Mouse (Mus musculus) liver, embryonic 11.5 days (tissue): Measurements from ENCODE around the gene Zmym1. TPM values are rescaled to one million over a fixed set of nuclear protein-coding genes. Genes with fewer than 3 reads are reported as not detected.
A peak's percentile ranks its signal among the peaks of the same experiment; 100 is the strongest.
"Not testable (repeated sequence)": the region's sequence is repeated elsewhere in the genome, so short reads cannot be mapped to it uniquely, and the experiment has no call there.

Source experiments
- ATAC-seq: fragments of 200-750 bp; cut with Nextera tagmentation; replicated peaks from 2 replicates; pipeline ENCODE4 v1.8.0; 2017; ENCODE audit warnings: moderate number of reproducible peaks, mild to moderate bottlenecking, moderate TSS enrichment, moderate library complexity; ENCODE audit not compliant: low FRiP score
- DNase-seq: peaks from one replicate; pipeline ENCODE4 v3.0.0-alpha.2; 2017; ENCODE audit warnings: low spot score
- H3K27ac ChIP-seq: fragments of 300-500 bp; sonication (generic); 2 replicates; pipeline ENCODE4 v1.5.1; 2014; ENCODE audit warnings: mild to moderate bottlenecking, low read depth, low read length, control low read depth
- H3K27me3 ChIP-seq: fragments of 300-500 bp; sonication (generic); replicated peaks from 2 replicates; pipeline ENCODE4 v1.6.1; 2014; ENCODE audit warnings: low read length, mixed read lengths; ENCODE audit not compliant: control insufficient read depth, insufficient read depth
- H3K36me3 ChIP-seq: fragments of 300-500 bp; sonication (generic); 2 replicates; pipeline ENCODE4 v1.6.1; 2014; ENCODE audit warnings: mild to moderate bottlenecking, low read length, moderate library complexity, mixed read lengths; ENCODE audit not compliant: control insufficient read depth, insufficient read depth
- H3K4me1 ChIP-seq: fragments of 300-500 bp; sonication (generic); replicated peaks from 2 replicates; pipeline ENCODE4 v1.6.1; 2014; ENCODE audit warnings: low read length, mixed read lengths; ENCODE audit not compliant: control insufficient read depth, insufficient read depth
- H3K4me2 ChIP-seq: fragments of 300-500 bp; sonication (generic); 2 replicates; pipeline ENCODE4 v1.6.1; 2014; ENCODE audit warnings: mild to moderate bottlenecking, control low read depth, moderate library complexity
- H3K4me3 ChIP-seq: fragments of 300-500 bp; sonication (generic); 2 replicates; pipeline ENCODE4 v1.5.1; 2014; ENCODE audit warnings: low read depth, low read length, control low read depth
- H3K9ac ChIP-seq: fragments of 300-500 bp; sonication (generic); 2 replicates; pipeline ENCODE4 v1.6.1; 2014; ENCODE audit warnings: low read depth, low read length, control low read depth
- H3K9me3 ChIP-seq: fragments of 300-500 bp; sonication (generic); 2 replicates; pipeline ENCODE4 v1.6.1; 2016; ENCODE audit warnings: low read length, inconsistent platforms, mixed read lengths; ENCODE audit not compliant: control insufficient read depth
- WGBS: fragments of 180-500 bp; shearing (Covaris S2); extraction: QIAGEN DNeasy Blood & Tissue Kit; methylation state at CpG from one replicate; pipeline ENCODE4 v1.1.7; 2014; 5-methylcytosine and 5-hydroxymethylcytosine counted together
- polyA plus RNA-seq: library from polyadenylated mRNA; unstranded; fragments of >200 nt; fragmentation: Nextera tagmentation; extraction: Ambion mirVana; gene quantifications from 2 replicates; pipeline ENCODE4 v1.2.1, GENCODE M21; 2014

Gene Zmym1
- polyA plus RNA-seq, 1 experiment from 2014 or later = 22.5 TPM

DNA sequence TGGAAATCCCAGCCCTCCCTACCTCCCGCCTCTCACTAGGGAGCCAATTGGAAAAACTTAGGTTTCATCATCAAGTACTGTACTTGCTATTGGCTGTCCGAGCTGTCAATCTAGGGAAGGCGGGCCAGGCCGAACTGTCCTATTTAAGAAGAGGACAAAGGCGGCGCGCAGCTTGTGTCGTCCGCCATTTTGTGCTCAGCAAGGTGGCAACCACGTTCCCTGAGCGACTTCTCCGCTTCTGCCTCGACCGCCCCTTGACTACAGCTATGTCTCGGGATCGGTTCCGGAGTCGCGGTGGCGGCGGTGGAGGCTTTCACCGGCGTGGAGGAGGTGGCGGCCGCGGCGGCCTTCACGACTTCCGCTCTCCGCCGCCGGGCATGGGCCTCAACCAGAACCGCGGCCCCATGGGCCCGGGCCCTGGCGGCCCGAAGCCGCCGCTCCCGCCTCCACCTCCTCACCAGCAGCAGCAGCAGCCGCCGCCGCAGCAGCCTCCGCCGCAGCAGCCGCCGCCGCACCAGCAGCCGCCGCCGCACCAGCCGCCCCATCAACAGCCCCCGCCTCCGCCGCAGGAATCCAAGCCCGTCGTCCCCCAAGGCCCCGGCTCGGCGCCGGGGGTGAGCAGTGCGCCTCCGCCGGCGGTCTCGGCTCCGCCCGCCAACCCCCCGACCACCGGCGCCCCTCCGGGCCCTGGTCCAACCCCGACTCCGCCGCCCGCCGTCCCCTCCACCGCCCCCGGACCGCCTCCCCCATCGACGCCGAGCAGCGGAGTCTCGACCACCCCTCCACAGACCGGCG, 39.6 kb downstream of the Zmym1 start, which contains the start of gene Sfpq:
TSS of gene Sfpq (plus strand) at position 174 of the 795 bp plus-strand sequence.
- H3K27ac ChIP-seq = peak within 1 kb of the TSS; percentile 97
- peak within 1 kb of the TSS; percentile 100 for H3K9ac ChIP-seq
- H3K9me3 ChIP-seq = no peaks in the 10 kb centered on the region
- WGBS = under 1% methylated on average over 75 of the region's 87 CpGs
- peaks cover 23% of the 10 kb centered on the region for H3K36me3 ChIP-seq
- peak; percentile 96 for DNase-seq
- ATAC-seq = peak; percentile 95
- peak within 1 kb of the TSS; percentile 97 for H3K4me2 ChIP-seq
- peaks cover 19% of the 10 kb centered on the region; the same call in 1 of the 2 replicates for H3K4me1 ChIP-seq
- H3K27me3 ChIP-seq = no peaks in the 10 kb centered on the region
- H3K4me3 ChIP-seq = peak within 1 kb of the TSS; percentile 100

DNA sequence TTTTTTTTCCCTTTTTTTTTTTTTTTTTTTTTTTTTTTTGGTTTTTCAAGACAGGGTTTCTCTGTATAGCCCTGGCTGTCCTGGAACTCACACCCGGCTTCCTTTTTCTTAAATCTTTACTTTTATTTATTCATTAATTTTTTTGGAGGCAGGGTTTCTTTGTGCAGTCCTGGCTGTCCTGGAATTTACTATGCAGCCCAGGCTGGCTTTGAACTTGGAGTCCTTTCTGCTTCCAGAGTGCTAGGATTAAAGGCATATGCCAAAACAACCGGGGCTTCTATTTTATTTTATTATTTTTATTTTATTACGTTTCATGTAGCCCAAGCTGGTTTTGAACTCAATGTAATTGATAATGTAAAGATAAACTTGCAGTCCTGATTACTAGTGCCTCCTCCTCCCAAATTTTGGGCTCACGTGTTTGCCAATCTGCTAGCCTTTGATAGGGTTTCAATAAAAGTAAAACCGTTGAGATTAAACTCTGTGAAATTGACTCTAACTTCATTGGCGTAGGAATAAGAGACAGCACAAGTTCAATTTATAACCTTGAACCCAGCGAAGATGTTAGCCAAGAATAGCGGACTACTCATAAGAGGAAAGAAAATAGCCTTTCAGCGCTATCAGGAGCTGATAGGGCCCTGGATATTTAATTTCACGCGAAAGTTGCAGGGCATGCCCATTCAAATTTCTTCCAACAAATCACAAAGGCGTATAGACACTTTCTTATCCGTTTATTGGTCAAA, 40.4 kb downstream of the Zmym1 start:
- Histone ChIP-seq H3K9me3 (no peaks in the 10 kb centered on the region), H3K4me2 (peak overlapping the region; percentile 61), H3K4me1 (peaks cover 14% of the 10 kb centered on the region; the same call in 1 of the 2 replicates), H3K27ac (peak overlapping the region; percentile 47), H3K36me3 (peaks cover 17% of the 10 kb centered on the region), H3K9ac (peak overlapping the region; percentile 61), H3K4me3 (peak overlapping the region; percentile 100), H3K27me3 (no peaks in the 10 kb centered on the region)
- DNase-seq (no peak), ATAC-seq (peak; percentile 3; the same call in 1 of the 2 replicates)
- 11% methylated on average over 13 of the region's 13 CpGs for WGBS

DNA sequence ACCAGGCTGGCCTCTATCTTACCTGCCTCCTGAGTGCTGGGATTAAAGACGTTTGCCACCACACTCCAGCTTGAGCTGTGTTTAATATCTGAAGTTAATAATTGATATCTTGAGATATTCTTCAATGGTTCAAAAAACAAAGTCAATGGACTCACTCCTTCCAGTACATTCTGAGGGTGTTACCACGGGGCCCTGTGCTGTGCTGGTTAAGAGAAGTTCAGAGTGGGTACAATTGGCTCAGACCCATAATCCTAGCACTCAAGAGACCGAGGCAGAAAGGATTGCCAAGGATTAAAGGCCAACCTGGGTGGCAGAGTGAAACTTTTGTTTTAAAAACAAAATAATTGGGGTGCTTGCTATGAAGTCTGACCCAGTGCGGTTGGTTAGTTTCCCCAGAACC, 44.6 kb downstream of the Zmym1 start:
- Histone ChIP-seq H3K36me3 (no peaks in the 10 kb centered on the region), H3K27me3 (no peaks in the 10 kb centered on the region), H3K4me1 (0 out of 2 replicates have a peak, but pooled peaks cover 3% of the 10 kb centered on the region), H3K4me3 (no peak overlapping the region), H3K27ac (no peak overlapping the region), H3K4me2 (no peak overlapping the region), H3K9me3 (no peaks in the 10 kb centered on the region), H3K9ac (no peak overlapping the region)
- ATAC-seq = no peak
- DNase-seq = no peak
- 83% methylated on average over 4 of the region's 4 CpGs for WGBS

DNA sequence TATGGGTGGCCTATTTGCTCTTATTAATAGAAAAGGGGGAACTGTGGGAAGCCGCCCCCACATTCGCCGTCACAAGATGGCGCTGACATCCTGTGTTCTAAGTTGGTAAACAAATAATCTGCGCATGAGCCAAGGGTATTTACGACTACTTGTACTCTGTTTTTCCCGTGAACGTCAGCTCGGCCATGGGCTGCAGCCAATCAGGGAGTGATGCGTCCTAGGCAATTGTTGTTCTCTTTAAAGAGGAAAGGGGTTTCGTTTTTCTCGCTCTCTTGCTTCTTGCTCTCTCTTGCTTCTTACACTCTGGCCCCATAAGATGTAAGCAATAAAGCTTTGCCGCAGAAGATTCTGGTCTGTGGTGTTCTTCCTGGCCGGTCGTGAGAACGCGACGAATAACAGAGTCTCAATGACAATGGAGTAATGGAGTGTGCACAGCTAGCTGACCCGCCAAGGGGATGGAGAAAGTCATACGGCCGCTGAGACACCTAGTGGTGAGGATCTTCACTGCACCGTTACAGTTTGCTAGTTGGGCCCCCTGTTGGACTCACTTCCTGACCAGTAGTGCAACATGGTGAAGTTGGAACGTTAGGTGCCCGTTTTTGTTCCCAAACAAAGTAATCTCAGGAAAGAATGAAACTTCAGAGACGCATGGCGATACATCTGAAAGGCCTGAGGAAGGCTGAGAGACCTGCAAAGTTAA, 45.5 kb downstream of the Zmym1 start:
- H3K4me3 ChIP-seq = peak overlapping the region; percentile 31
- H3K27ac ChIP-seq = not testable (repeated sequence)

DNA sequence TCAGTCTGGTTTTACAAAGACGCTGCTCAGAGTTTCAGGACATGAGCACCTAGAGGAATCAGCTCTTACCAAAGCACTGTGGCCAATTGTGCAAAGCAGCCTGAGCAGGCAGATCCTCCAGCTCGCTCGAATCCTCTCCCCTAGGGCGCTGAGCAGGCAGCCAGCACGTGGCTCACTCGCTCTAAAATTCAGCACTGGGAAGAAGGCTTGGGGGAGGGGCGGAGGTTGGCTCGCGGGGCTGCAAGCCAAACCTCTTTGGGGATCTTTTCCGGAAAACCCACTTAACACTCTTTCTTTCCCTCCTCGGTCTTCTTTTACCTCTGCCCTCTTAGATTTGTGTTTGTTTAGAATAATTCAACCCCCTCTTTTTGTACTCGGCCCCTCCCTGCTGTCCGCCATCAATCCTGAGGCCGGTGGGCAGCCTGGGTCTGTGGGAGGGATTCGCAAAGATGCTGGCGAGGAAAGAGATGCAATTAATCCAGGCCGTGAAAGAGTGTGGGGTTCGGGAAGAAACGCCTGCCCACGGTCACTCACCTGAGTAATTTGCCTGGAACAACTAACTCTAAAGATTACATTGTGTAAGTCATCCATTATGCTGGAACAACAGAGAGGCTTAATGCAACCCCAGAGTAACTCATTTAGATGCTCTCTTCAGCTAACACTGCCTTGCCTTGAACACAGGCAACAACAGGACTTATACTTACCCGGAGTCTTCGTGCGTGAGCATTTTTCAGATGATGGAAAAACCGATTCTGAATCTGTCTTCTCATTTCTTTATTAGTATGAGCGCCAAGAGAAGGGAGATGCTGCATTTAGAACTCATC, 55.6 kb downstream of the Zmym1 start:
- Histone ChIP-seq H3K36me3 (no peaks in the 10 kb centered on the region), H3K27me3 (peaks cover 4% of the 10 kb centered on the region; the same call in 1 of the 2 replicates), H3K9me3 (no peaks in the 10 kb centered on the region), H3K27ac (no peak overlapping the region), H3K9ac (0 out of 2 replicates have a peak overlapping the region, but pooled peaks have one; percentile 10), H3K4me1 (no peaks in the 10 kb centered on the region), H3K4me3 (peak overlapping the region; percentile 16), H3K4me2 (peak overlapping the region; percentile 54)
- DNase-seq = peak; percentile 59
- ATAC-seq = 0 out of 2 replicates have a peak, but pooled peaks have one; percentile 43
- WGBS = 22% methylated on average over 25 of the region's 25 CpGs

More for the DNA sequence above, 45.5 kb downstream of the Zmym1 start:
- H3K4me2 ChIP-seq = peak overlapping the region; percentile 49
- H3K27me3 ChIP-seq, H3K36me3 ChIP-seq, H3K9me3 ChIP-seq, H3K4me1 ChIP-seq: not testable (repeated sequence)
- ATAC-seq = peak; percentile 93
- peak; percentile 75 for DNase-seq
- peak overlapping the region; percentile 43; the same call in 1 of the 2 replicates for H3K9ac ChIP-seq
- WGBS = 20% methylated on average over 14 of the region's 26 CpGs

DNA sequence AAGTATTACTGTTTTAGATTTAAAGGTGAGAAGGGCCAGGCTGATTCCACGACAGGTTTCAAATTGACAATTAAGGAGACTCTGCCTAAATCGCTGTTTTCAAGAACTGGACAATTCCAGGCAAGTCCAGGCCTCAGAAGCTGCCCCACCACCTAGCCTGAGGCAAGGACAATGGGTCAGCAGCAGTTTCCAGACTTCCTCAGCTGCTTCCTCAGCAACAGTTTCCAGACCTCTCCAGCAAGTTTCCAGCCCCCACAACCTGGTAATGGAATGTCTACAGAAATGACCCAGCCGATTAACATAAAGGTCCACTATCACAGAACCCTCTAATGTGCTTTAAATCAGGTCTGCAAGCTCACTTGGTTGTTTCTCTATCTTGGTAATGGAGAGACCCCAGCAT, 56.6 kb downstream of the Zmym1 start:
- no peak overlapping the region for H3K9ac ChIP-seq
- 80% methylated on average over 3 of the region's 3 CpGs for WGBS
- H3K4me3 ChIP-seq = no peak overlapping the region
- no peak overlapping the region for H3K4me2 ChIP-seq
- ATAC-seq (no peak), DNase-seq (no peak)
- H3K4me1 ChIP-seq = no peaks in the 10 kb centered on the region
- no peaks in the 10 kb centered on the region for H3K9me3 ChIP-seq
- no peaks in the 10 kb centered on the region for H3K36me3 ChIP-seq
- H3K27ac ChIP-seq = no peak overlapping the region
- H3K27me3 ChIP-seq = peaks cover 4% of the 10 kb centered on the region; the same call in 1 of the 2 replicates

DNA sequence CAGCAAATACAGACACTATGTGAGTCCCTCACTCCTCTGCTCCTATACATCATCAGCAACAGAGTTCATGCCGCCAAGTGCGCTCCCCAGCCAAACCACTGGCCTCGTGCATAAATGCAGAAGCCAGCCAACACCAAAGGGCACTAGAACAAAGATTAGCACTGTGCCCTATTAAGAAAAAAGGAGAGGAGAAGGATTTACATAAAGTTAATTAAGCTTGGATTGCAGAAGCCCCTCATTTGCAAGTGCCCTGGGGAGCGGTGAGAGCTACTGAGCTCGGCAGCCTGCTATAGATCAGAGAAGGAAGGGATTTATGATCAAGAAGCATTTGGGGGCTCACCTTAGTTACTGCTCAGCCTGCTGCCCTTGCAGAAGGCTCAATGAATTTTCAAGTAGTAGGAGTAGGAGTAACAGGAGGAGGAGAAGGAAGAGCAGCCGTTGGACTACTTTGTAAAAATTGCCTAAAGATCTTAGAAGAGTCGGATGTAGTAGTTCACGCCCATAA, 60.3 kb downstream of the Zmym1 start:
- Histone ChIP-seq H3K9me3 (no peaks in the 10 kb centered on the region), H3K4me1 (no peaks in the 10 kb centered on the region), H3K9ac (no peak overlapping the region), H3K36me3 (no peaks in the 10 kb centered on the region), H3K4me3 (no peak overlapping the region), H3K27ac (no peak overlapping the region), H3K4me2 (no peak overlapping the region), H3K27me3 (peaks cover 4% of the 10 kb centered on the region; the same call in 1 of the 2 replicates)
- 45% methylated on average over 8 of the region's 8 CpGs for WGBS
- DNase-seq (no peak), ATAC-seq (no peak)
